Comparison of ENCODE assay signal across 9 mouse cellular contexts in the genomic region with DNA sequence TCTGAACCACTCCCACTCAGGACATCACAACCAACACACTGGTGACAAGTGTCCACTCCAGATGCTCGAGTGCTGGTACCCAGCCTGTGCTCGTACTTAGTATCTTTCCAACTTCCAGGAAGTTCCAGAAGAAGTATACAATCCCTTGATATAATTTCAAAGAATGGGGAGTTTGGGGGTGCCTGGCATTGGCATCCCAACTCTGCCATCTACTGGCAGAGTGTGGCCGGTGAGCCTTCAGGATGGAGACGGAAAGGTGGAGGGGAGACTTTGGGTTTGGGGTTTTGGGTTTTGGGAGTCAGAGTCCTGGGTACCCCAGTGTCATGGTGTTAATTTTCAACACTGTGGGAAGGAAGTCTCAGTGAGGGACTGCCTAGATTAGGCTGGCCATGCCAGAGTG. TPM values are rescaled to one million over a fixed set of nuclear protein-coding genes. Genes with fewer than 3 reads are reported as not detected.
DNase-seq lines count a peak whose midpoint lies in the region; ATAC-seq and TF ChIP-seq lines count a peak whose summit lies in the region.
"Had no signal": no experiment of that assay in that cellular context is flagged by ENCODE, and none has a peak within 500 bp of the region (broad histone marks: within the 10 kb centered on the region; RNA-seq: fewer than 3 reads in every experiment).

No protein-coding gene starts in this region.

- no peaks in the 10 kb centered on the region for H3K36me3 ChIP-seq in heart, postnatal 0 days (replicated peaks; ENCODE audit: control insufficient read depth, insufficient read depth, low read length)

- H3K9me3 ChIP-seq in heart, postnatal 0 days (replicated peaks; ENCODE audit: control insufficient read depth, low read length), result no peaks in the 10 kb centered on the region

- no peak for DNase-seq in heart, postnatal 0 days (ENCODE audit: low spot score)
- DNase-seq in heart, adult 8-10 months (ENCODE audit: low spot score), result no peak
- DNase-seq in lung, adult 2 months, result no peak
- no peak for DNase-seq in lung, postnatal 14 days
- DNase-seq in NIH3T3 (ENCODE audit: low read depth), result peak; percentile 49
- DNase-seq in right cerebral cortex, postnatal 25 days, result peak; percentile 16
- DNase-seq in urinary bladder, postnatal 25 days (ENCODE audit: low spot score), result no peak
- no peak for DNase-seq in gastrocnemius, postnatal 4 days (ENCODE audit: low spot score in 2 of 2)
- DNase-seq: gastrocnemius, postnatal 10 days had no signal

- no peak overlapping the region for H3K4me3 ChIP-seq in heart, postnatal 0 days (ENCODE audit: low read depth, low read length)
- no peak overlapping the region for H3K4me3 ChIP-seq in lung, adult 2 months (replicated peaks; ENCODE audit: extremely low read depth, low read depth, low read length)

- peak; percentile 44 for TF ChIP-seq CTCF in heart, postnatal 0 days (IDR thresholded peaks at IDR 0.05; ENCODE audit: low read depth)
- peak; percentile 44; the same call in 1 of the 2 replicates for TF ChIP-seq CTCF in lung, adult 2 months (IDR thresholded peaks at IDR 0.05; ENCODE audit: insufficient read depth, low read length)

- no peak overlapping the region for H3K4me2 ChIP-seq in heart, postnatal 0 days (ENCODE audit: low read depth, low read length)

- peaks cover 16% of the 10 kb centered on the region; the same call in 1 of the 2 replicates for H3K27me3 ChIP-seq in heart, postnatal 0 days (ENCODE audit: control insufficient read depth, insufficient read depth, low read length)

- no peak overlapping the region for H3K27ac ChIP-seq in heart, postnatal 0 days (ENCODE audit: low read depth)

- TF ChIP-seq EP300 in heart, postnatal 0 days (IDR thresholded peaks at IDR 0.05; ENCODE audit: low read depth), result no peak

- H3K4me1 ChIP-seq in heart, postnatal 0 days (ENCODE audit: control insufficient read depth, insufficient read depth), result 0 out of 2 replicates have a peak, but pooled peaks cover 4% of the 10 kb centered on the region
- H3K4me1 ChIP-seq in lung, adult 2 months (ENCODE audit: control insufficient read depth, insufficient read depth, low read length), result peaks cover 2% of the 10 kb centered on the region; the same call in 1 of the 2 replicates

- 41% methylated on average over 4 of the region's 4 CpGs for WGBS in heart, postnatal 0 days
- 27% methylated on average over 4 of the region's 4 CpGs for WGBS in lung, adult 2 months

- H3K9ac ChIP-seq in heart, postnatal 0 days (replicated peaks; ENCODE audit: low read depth, low read length), result no peak overlapping the region

- ATAC-seq in heart, postnatal 0 days (ENCODE audit: insufficient read depth, low read depth), result no peak

- no peak for TF ChIP-seq POLR2A in lung, adult 2 months (IDR thresholded peaks at IDR 0.05; ENCODE audit: borderline replicate concordance, extremely low read depth, low read depth, low read length)

RNA-seq across cellular contexts. Expression of gene Mag, which starts 10.6 kb away (rescaled TPM):
- total RNA-seq in heart, postnatal 0 days (2014; rRNA removed; ENCODE audit: low replicate concordance), result 0.38 and 1.2 TPM in 2 replicates
- polyA plus RNA-seq in heart, postnatal 0 days (2015; fragmentation: Nextera tagmentation; extraction: Ambion mirVana), result 0.07 and 0.10 TPM in 2 replicates
- not detected for total RNA-seq in heart, adult 8-10 months (2022)
- polyA plus RNA-seq in lung, adult 2 months (2012; rRNA removed), result 3.3 and 3.7 TPM in 2 replicates
- total RNA-seq in gastrocnemius, postnatal 4 days (2021), result 10 to 100 TPM; 11.8 to 12.3 TPM

RNA-seq across cellular contexts. Expression of gene Hamp2, which starts 20.4 kb away (rescaled TPM):
- total RNA-seq in heart, postnatal 0 days (2014; rRNA removed; ENCODE audit: low replicate concordance), result not detected in 2 replicates
- 0.44 TPM in 1 of 2 replicates, not detected in the other for polyA plus RNA-seq in heart, postnatal 0 days (2015; fragmentation: Nextera tagmentation; extraction: Ambion mirVana)
- 1 to 10 TPM; 3.6 to 9.2 (median 5.7) TPM for total RNA-seq in heart, adult 8-10 months (2022)
- polyA plus RNA-seq in lung, adult 2 months (2012; rRNA removed), result 0.75 TPM in 1 of 2 replicates, not detected in the other
- total RNA-seq in gastrocnemius, postnatal 4 days (2021), result not detected
- total RNA-seq: gastrocnemius, postnatal 10 days had no signal

RNA-seq across cellular contexts. Expression of gene Cd22, which starts 23.9 kb away (rescaled TPM):
- not detected in 2 replicates for total RNA-seq in heart, postnatal 0 days (2014; rRNA removed; ENCODE audit: low replicate concordance)
- 0.08 and 0.23 TPM in 2 replicates for polyA plus RNA-seq in heart, postnatal 0 days (2015; fragmentation: Nextera tagmentation; extraction: Ambion mirVana)
- total RNA-seq in heart, adult 8-10 months (2022), result 1 to 10 TPM in 1 of 4 experiments, under 1 TPM in 3; 0.52 to 1.0 (median 0.71) TPM
- 14.4 and 19.3 TPM in 2 replicates for polyA plus RNA-seq in lung, adult 2 months (2012; rRNA removed)
- under 1 TPM; 0.54 to 0.81 TPM for total RNA-seq in gastrocnemius, postnatal 4 days (2021)

RNA-seq across cellular contexts. Expression of gene Hamp, which starts 39.8 kb away (rescaled TPM):
- total RNA-seq in heart, postnatal 0 days (2014; rRNA removed; ENCODE audit: low replicate concordance), result 42.0 TPM in 1 of 2 replicates, not detected in the other
- polyA plus RNA-seq in heart, postnatal 0 days (2015; fragmentation: Nextera tagmentation; extraction: Ambion mirVana), result 1.7 and 4.0 TPM in 2 replicates
- 10 to 100 TPM in 3 of 4 experiments, 1 to 10 TPM in 1; 9.3 to 31.5 (median 13.6) TPM for total RNA-seq in heart, adult 8-10 months (2022)
- 34.5 and 45.7 TPM in 2 replicates for polyA plus RNA-seq in lung, adult 2 months (2012; rRNA removed)
- total RNA-seq in gastrocnemius, postnatal 4 days (2021), result under 1 TPM in 1 of 2 experiments, not detected in 1; 0.78 TPM
- total RNA-seq: gastrocnemius, postnatal 10 days had no signal

RNA-seq across cellular contexts. Expression of gene Ffar1, which starts 42.7 kb away (rescaled TPM):
- not detected in 2 replicates for total RNA-seq in heart, postnatal 0 days (2014; rRNA removed; ENCODE audit: low replicate concordance)
- not detected in 2 replicates for polyA plus RNA-seq in heart, postnatal 0 days (2015; fragmentation: Nextera tagmentation; extraction: Ambion mirVana)
- not detected for total RNA-seq in heart, adult 8-10 months (2022)
- polyA plus RNA-seq in lung, adult 2 months (2012; rRNA removed), result 0.78 and 1.3 TPM in 2 replicates
- total RNA-seq in gastrocnemius, postnatal 4 days (2021), result not detected
- total RNA-seq: gastrocnemius, postnatal 10 days had no signal

Comparison
In these comparisons a context has a peak if more than half of its experiments do, and no peak if none do; other contexts are left out.
1. DNase-seq: peak in NIH3T3 (single experiment) and right cerebral cortex, postnatal 25 days (single experiment); none in heart, postnatal 0 days (single experiment), heart, adult 8-10 months (single experiment), lung, adult 2 months (single experiment), lung, postnatal 14 days (single experiment), urinary bladder, postnatal 25 days (single experiment) and gastrocnemius, postnatal 4 days (0 of 2).